6 mouse cellular contexts compared by ENCODE assay signal in genomic region chr2:172825785-172826145, GRCm38 (mm10).
"Had no signal": no experiment of that assay in that cellular context is flagged by ENCODE, and none has a peak within 500 bp of the region (broad histone marks: within the 10 kb centered on the region; RNA-seq: fewer than 3 reads in every experiment).

No protein-coding gene starts in this region.

- DNase-seq: spleen, adult 18-20 months had no signal

- H3K4me3 ChIP-seq: myocyte; neural tube, embryonic 13.5 days had no signal

- H3K36me3 ChIP-seq: midbrain, embryonic 10.5 days; midbrain, embryonic 12.5 days; neural tube, embryonic 13.5 days; neural tube, embryonic 15.5 days had no signal
